Mouse (Mus musculus) E14TG2a.4 (cell line): Measurements from ENCODE around the gene Traf1.

Experiments used
- CTCF ChIP-seq: conservative IDR thresholded peaks from 2 replicates; pipeline ENCODE4 v1.5.1; 2014; ENCODE audit warnings: low read length
- POU5F1 ChIP-seq: IDR thresholded peaks from 2 replicates; pipeline ENCODE4 v1.6.1; 2014; ENCODE audit warnings: low read length, borderline replicate concordance

DNA sequence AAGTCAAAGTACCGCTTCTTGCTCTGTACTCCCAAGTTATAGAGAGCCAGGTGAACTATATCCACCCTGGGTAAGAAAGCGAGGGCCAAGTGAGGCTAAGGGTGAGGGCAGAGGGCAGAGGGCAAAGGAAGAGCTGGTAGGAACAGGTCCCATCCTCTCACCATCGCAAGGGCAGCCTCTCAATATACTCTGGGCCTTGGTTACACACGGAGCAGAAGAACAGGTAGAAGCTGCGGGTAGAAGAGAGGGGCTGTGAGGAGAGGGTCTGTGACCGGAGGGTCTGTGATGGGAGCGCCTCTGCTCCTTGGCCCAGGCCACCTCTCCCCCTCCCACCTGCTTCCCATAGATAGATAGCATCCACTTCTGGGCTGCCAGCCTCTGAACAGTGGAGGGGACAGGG, 58.4 kb downstream of the Traf1 start:
- TF ChIP-seq POU5F1 = no peak
- no peak for TF ChIP-seq CTCF
